In genomic region chr4:25932546-25932945, GRCm38 (mm10) we compare ENCODE assay signal across 22 mouse cellular contexts.
DNase-seq lines count a peak whose midpoint lies in the region; ATAC-seq and TF ChIP-seq lines count a peak whose summit lies in the region.
"Had no signal": no experiment of that assay in that cellular context is flagged by ENCODE, and none has a peak within 500 bp of the region (broad histone marks: within the 10 kb centered on the region; RNA-seq: fewer than 3 reads in every experiment).

No protein-coding gene starts in this region.

- no peaks in the 10 kb centered on the region for H3K36me3 ChIP-seq in kidney, adult 2 months (ENCODE audit: control insufficient read depth, insufficient read depth, low read length)
- no peaks in the 10 kb centered on the region for H3K36me3 ChIP-seq in liver, adult 2 months (ENCODE audit: control insufficient read depth, insufficient read depth, low read length)
- H3K36me3 ChIP-seq in liver, postnatal 0 days (replicated peaks; ENCODE audit: insufficient read depth, low read length): no peaks in the 10 kb centered on the region
- H3K36me3 ChIP-seq: embryonic facial prominence, embryonic 12.5 days; embryonic facial prominence, embryonic 15.5 days; hindbrain, embryonic 12.5 days had no signal

- no peak for TF ChIP-seq POLR2A in kidney, adult 2 months (IDR thresholded peaks at IDR 0.05; ENCODE audit: low read depth, low read length)
- no peak for TF ChIP-seq POLR2A in liver, adult 2 months (IDR thresholded peaks at IDR 0.05; ENCODE audit: extremely low read depth, insufficient read depth, low read length)

- H3K4me3 ChIP-seq in kidney, adult 2 months (ENCODE audit: insufficient read depth, low read depth, low read length): no peak overlapping the region
- no peak overlapping the region for H3K4me3 ChIP-seq in liver, adult 2 months (ENCODE audit: insufficient read depth, low read depth, low read length)
- H3K4me3 ChIP-seq in liver, postnatal 0 days (ENCODE audit: low read depth, low read length): no peak overlapping the region
- H3K4me3 ChIP-seq: embryonic facial prominence, embryonic 12.5 days; embryonic facial prominence, embryonic 15.5 days; gastrocnemius, adult 2 months; hindbrain, embryonic 12.5 days had no signal

- H3K27me3 ChIP-seq in kidney, adult 2 months (replicated peaks; ENCODE audit: control insufficient read depth, insufficient read depth, low read length): no peaks in the 10 kb centered on the region
- H3K27me3 ChIP-seq in liver, adult 2 months (ENCODE audit: control insufficient read depth, insufficient read depth, low read length): no peaks in the 10 kb centered on the region
- H3K27me3 ChIP-seq in liver, postnatal 0 days (ENCODE audit: insufficient read depth, low read length): no peaks in the 10 kb centered on the region
- H3K27me3 ChIP-seq: embryonic facial prominence, embryonic 12.5 days; embryonic facial prominence, embryonic 15.5 days; hindbrain, embryonic 12.5 days had no signal

- no peak for ATAC-seq in liver, postnatal 0 days
- ATAC-seq: activated CD4-positive, CD25-positive, alpha-beta regulatory T cell, adult 4 months; forebrain, embryonic 14.5 days; forebrain, postnatal 0 days had no signal

- no peak for TF ChIP-seq EP300 in liver, postnatal 0 days (IDR thresholded peaks at IDR 0.05; ENCODE audit: low read depth)

- H3K79me2 ChIP-seq in liver, adult 2 months (ENCODE audit: control insufficient read depth, insufficient read depth, low read length): no peaks in the 10 kb centered on the region

- WGBS in kidney, adult 2 months: 50% methylated on average over 6 of the region's 6 CpGs
- 83% methylated on average over 6 of the region's 6 CpGs for WGBS in liver, adult 2 months
- WGBS in liver, postnatal 0 days (ENCODE audit: insufficient replicate concordance): 75% methylated on average over 6 of the region's 6 CpGs

- H3K27ac ChIP-seq in kidney, adult 2 months (ENCODE audit: insufficient read depth, low read depth, low read length): peak overlapping the region; percentile 48; the same call in 1 of the 2 replicates
- H3K27ac ChIP-seq in liver, adult 2 months (replicated peaks; ENCODE audit: insufficient read depth, low read depth, low read length): no peak overlapping the region
- no peak overlapping the region for H3K27ac ChIP-seq in liver, postnatal 0 days (ENCODE audit: low read depth)
- H3K27ac ChIP-seq: embryonic facial prominence, embryonic 12.5 days; embryonic facial prominence, embryonic 15.5 days; gastrocnemius, adult 2 months; hindbrain, embryonic 12.5 days had no signal

- H3K9ac ChIP-seq in liver, adult 2 months (ENCODE audit: low read depth, low read length): no peak overlapping the region
- H3K9ac ChIP-seq in liver, postnatal 0 days (replicated peaks): no peak overlapping the region
- H3K9ac ChIP-seq: embryonic facial prominence, embryonic 12.5 days; embryonic facial prominence, embryonic 15.5 days; forebrain, postnatal 0 days; hindbrain, embryonic 12.5 days had no signal

- no peaks in the 10 kb centered on the region for H3K9me3 ChIP-seq in liver, postnatal 0 days (ENCODE audit: low read length)
- H3K9me3 ChIP-seq: embryonic facial prominence, embryonic 12.5 days; embryonic facial prominence, embryonic 15.5 days; hindbrain, embryonic 12.5 days had no signal

- H3K4me2 ChIP-seq in liver, postnatal 0 days (ENCODE audit: low read depth, low read length): no peak overlapping the region
- H3K4me2 ChIP-seq: embryonic facial prominence, embryonic 12.5 days; embryonic facial prominence, embryonic 15.5 days; heart, embryonic 11.5 days; hindbrain, embryonic 12.5 days had no signal

- no peaks in the 10 kb centered on the region for H3K4me1 ChIP-seq in kidney, adult 2 months (ENCODE audit: control insufficient read depth, insufficient read depth, low read length)
- H3K4me1 ChIP-seq in liver, adult 2 months (ENCODE audit: control insufficient read depth, insufficient read depth, low read length): no peaks in the 10 kb centered on the region
- no peaks in the 10 kb centered on the region for H3K4me1 ChIP-seq in liver, postnatal 0 days (ENCODE audit: insufficient read depth)
- H3K4me1 ChIP-seq: embryonic facial prominence, embryonic 12.5 days; embryonic facial prominence, embryonic 15.5 days; hindbrain, embryonic 12.5 days had no signal

- no peak for TF ChIP-seq CTCF in kidney, adult 2 months (conservative IDR thresholded peaks at IDR 0.05; ENCODE audit: insufficient read depth, insufficient read length, low read depth, low read length)
- no peak for TF ChIP-seq CTCF in liver, adult 2 months (IDR thresholded peaks at IDR 0.05; ENCODE audit: low read depth, low read length)
- no peak for TF ChIP-seq CTCF in liver, postnatal 0 days (IDR thresholded peaks at IDR 0.05; ENCODE audit: low read depth)

- peak; percentile 3 for DNase-seq in adrenal gland, postnatal 14 days
- DNase-seq in adrenal gland, adult 8-10 months: no peak
- DNase-seq in kidney, adult 2 months: peak; percentile 84
- no peak for DNase-seq in kidney, postnatal 4 days
- DNase-seq in liver, adult 2 months (ENCODE audit: extremely low read depth, low read depth, low spot score): peak; percentile 12
- no peak for DNase-seq in liver, postnatal 0 days
- DNase-seq in layer of hippocampus, adult 11-12 months (ENCODE audit: low spot score): no peak
- DNase-seq: adrenal gland, postnatal 10 days; cerebellum, adult 11 months; cerebellum, adult 2 months; cerebellum, adult 9-11 months; cerebellum, postnatal 25 days; forebrain, postnatal 0 days; gastrocnemius, adult 2 months; gastrocnemius, postnatal 14 days; heart, adult 11 months had no signal

Comparison
In these comparisons a context has a peak if more than half of its experiments do, and no peak if none do; other contexts are left out.
1. DNase-seq: peak in adrenal gland, postnatal 14 days (single experiment), kidney, adult 2 months (single experiment) and liver, adult 2 months (single experiment); none in adrenal gland, adult 8-10 months (single experiment), kidney, postnatal 4 days (0 of 2), liver, postnatal 0 days (single experiment) and layer of hippocampus, adult 11-12 months (single experiment).